Mouse (Mus musculus) C2C12 (cell line): ENCODE data around the gene Katnb1.

Experiments
- CTCF ChIP-seq: IDR thresholded peaks from one replicate; pipeline ENCODE4 v1.5.1; 2011; ENCODE audit not compliant: control insufficient read depth, insufficient read depth, insufficient read length
- MAX ChIP-seq: IDR thresholded peaks from one replicate; pipeline ENCODE4 v1.6.1; 2011; ENCODE audit warnings: mild to moderate bottlenecking, control low read depth
- USF1 ChIP-seq: IDR thresholded peaks from one replicate; pipeline ENCODE4 v1.6.1; 2011; ENCODE audit warnings: low read depth, mild to moderate bottlenecking, control low read depth, moderate library complexity

DNA sequence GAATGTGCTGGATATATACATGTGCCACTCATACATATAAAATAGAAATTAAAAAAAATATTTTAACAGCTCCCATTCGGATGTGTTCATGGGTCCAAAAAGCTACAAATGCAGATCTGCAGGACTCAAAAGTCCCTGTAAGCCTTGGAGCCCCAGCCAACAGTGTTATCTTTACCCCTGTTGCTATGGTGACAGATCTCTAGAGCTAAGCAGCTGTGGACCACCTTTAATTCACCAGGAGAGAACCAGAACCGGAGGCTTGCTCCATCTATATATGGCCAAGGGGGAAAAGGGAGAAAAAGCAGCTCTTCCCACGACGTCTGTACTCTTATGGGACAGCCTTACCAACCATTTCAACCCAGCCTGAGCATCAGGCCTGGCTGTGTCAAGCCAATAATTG is 36.2 kb upstream of the Katnb1 start:
- TF ChIP-seq MAX: no peak
- TF ChIP-seq CTCF: no peak
- no peak for TF ChIP-seq USF1
